Mouse (Mus musculus) kidney, postnatal 4 days (tissue): ENCODE results near the gene Slc25a28.
A peak's percentile ranks its signal among the peaks of the same experiment; 100 is the strongest.

Source experiments
- DNase-seq, 2 experiments: peaks; one replicate each; pipeline ENCODE4 v3.0.0; 2021; ENCODE audit warnings: mixed read lengths in 2 of 2

The Slc25a28 gene

GRCm38 (mm10) chr19:43675525-43676400, 1.1 kb upstream of the Slc25a28 start:
- peak in 1 of 2 experiments; percentile 71 for DNase-seq

- DNase-seq: no peak
These were observed 378 bp downstream of the Slc25a28 start for GRCm38 (mm10) chr19:43674316-43674689.

GRCm38 (mm10) chr19:43673513-43674315, 967 bp downstream of the Slc25a28 start:
- DNase-seq: no peak

GRCm38 (mm10) chr19:43671054-43671453, 3.6 kb downstream of the Slc25a28 start:
- no peak for DNase-seq

GRCm38 (mm10) chr19:43669136-43669759, 5.4 kb downstream of the Slc25a28 start:
- DNase-seq: no peak

- peak in 1 of 2 experiments; percentile 38 for DNase-seq
These were observed 7.3 kb downstream of the Slc25a28 start for GRCm38 (mm10) chr19:43667430-43667809.

GRCm38 (mm10) chr19:43666661-43667429, 7.8 kb downstream of the Slc25a28 start:
- DNase-seq: no peak

- DNase-seq: peak; percentile 52 to 60
These were observed 9.1 kb downstream of the Slc25a28 start for GRCm38 (mm10) chr19:43665441-43666048.

GRCm38 (mm10) chr19:43663471-43663870, 11.2 kb downstream of the Slc25a28 start:
- no peak for DNase-seq

GRCm38 (mm10) chr19:43662176-43662967, 12.3 kb downstream of the Slc25a28 start:
- peak; percentile 67 to 82 for DNase-seq

- DNase-seq: no peak
These were observed 13.9 kb downstream of the Slc25a28 start for GRCm38 (mm10) chr19:43660774-43661173.

GRCm38 (mm10) chr19:43659632-43660031, 15.0 kb downstream of the Slc25a28 start:
- DNase-seq: no peak

- DNase-seq: peak; percentile 86 to 90
These were observed 18.8 kb downstream of the Slc25a28 start for GRCm38 (mm10) chr19:43655735-43656492.

- DNase-seq: no peak
These were observed 23.4 kb downstream of the Slc25a28 start for GRCm38 (mm10) chr19:43651241-43651785.

GRCm38 (mm10) chr19:43648343-43648742, 26.3 kb downstream of the Slc25a28 start:
- DNase-seq: no peak

- no peak for DNase-seq
These were observed 27.4 kb downstream of the Slc25a28 start for GRCm38 (mm10) chr19:43647261-43647660.

GRCm38 (mm10) chr19:43646852-43647251, 27.8 kb downstream of the Slc25a28 start:
- DNase-seq: no peak

- DNase-seq: no peak
These were observed 29.2 kb downstream of the Slc25a28 start for GRCm38 (mm10) chr19:43645508-43645907.

- DNase-seq: no peak
These were observed 31.8 kb downstream of the Slc25a28 start for GRCm38 (mm10) chr19:43642843-43643242.

GRCm38 (mm10) chr19:43641833-43642232, 32.8 kb downstream of the Slc25a28 start:
- no peak for DNase-seq
